Mouse (Mus musculus) C3H10T1/2 (cell line): ENCODE measurements around the gene F8. TPM values are rescaled to one million over a fixed set of nuclear protein-coding genes. Genes with fewer than 3 reads are reported as not detected.

ENCODE experiments used
- polyA plus RNA-seq, 2 experiments: library from polyadenylated mRNA; unstranded; fragments of >200 nt; fragmentation: generic; extraction: Trizol; gene quantifications; one replicate each; pipeline ENCODE4 v1.2.1; 2012; ENCODE audit warnings: missing spikeins in 2 of 2

The F8 gene
- polyA plus RNA-seq = under 1 TPM; 0.07 to 0.58 TPM

GRCm38 (mm10) chrX:75382195-75382771, at the start of gene F8, which contains the start of gene Fundc2:
TSS of gene F8 (minus strand) at chrX:75382615.
TSS of gene Fundc2 (plus strand) at chrX:75382399.

GRCm38 (mm10) chrX:75415936-75416785, 33.7 kb upstream of the F8 start, which contains the start of the genes Cmc4, Mtcp1 and Brcc3:
TSS of gene Cmc4 (minus strand) at chrX:75416584.
TSS of gene Mtcp1 (minus strand) at chrX:75416588.
TSS of gene Brcc3 (plus strand) at chrX:75416628.

GRCm38 (mm10) chrX:75163670-75164069, 218.7 kb downstream of the F8 start, which contains the start of gene Smim9:
TSS of gene Smim9 (minus strand) at chrX:75163770.

GRCm38 (mm10) chrX:75130467-75131160, 251.8 kb downstream of the F8 start, which contains the start of gene Mpp1:
TSS of gene Mpp1 (minus strand) at chrX:75131016.

Other genes with a start within 250 kb of the F8 start
- not detected for gene Smim9, start 218.8 kb downstream of the F8 start, polyA plus RNA-seq
- 10 to 100 TPM in 1 of 2 experiments, 1 to 10 TPM in 1; 8.7 to 50.3 TPM for gene Fundc2, start 216 bp downstream of the F8 start, polyA plus RNA-seq
- 1 to 10 TPM in 1 of 2 experiments, under 1 TPM in 1; 0.55 to 6.6 TPM for gene Cmc4, start 34.0 kb upstream of the F8 start, polyA plus RNA-seq
- 1 to 10 TPM in 1 of 2 experiments, under 1 TPM in 1; 0.15 to 1.1 TPM for gene Mtcp1, start 34.0 kb upstream of the F8 start, polyA plus RNA-seq
- 1 to 10 TPM; 1.0 to 6.0 TPM for gene Brcc3, start 34.0 kb upstream of the F8 start, polyA plus RNA-seq
- 10 to 100 TPM in 1 of 2 experiments, 1 to 10 TPM in 1; 2.4 to 16.1 TPM for gene Vbp1, start 131.7 kb upstream of the F8 start, polyA plus RNA-seq
- 1 to 10 TPM in 1 of 2 experiments, under 1 TPM in 1; 0.76 to 1.1 TPM for gene Rab39b, start 195.6 kb upstream of the F8 start, polyA plus RNA-seq